Mouse (Mus musculus) monocyte, adult 5-6 weeks (primary cell): Measurements from ENCODE around the gene Tmem258. TPM values are rescaled to one million over a fixed set of nuclear protein-coding genes. Genes with fewer than 3 reads are reported as not detected.
"Not testable (repeated sequence)": the region's sequence is repeated elsewhere in the genome, so short reads cannot be mapped to it uniquely, and the experiment has no call there.

ENCODE experiments used
- ATAC-seq: fragments of 153-309, 156-312 bp; replicated peaks from 2 replicates; pipeline ENCODE4 v1.8.0; 2017; ENCODE audit warnings: mild to moderate bottlenecking; ENCODE audit not compliant: low TSS enrichment, insufficient number of reproducible peaks, severe bottlenecking, poor library complexity, low FRiP score
- total RNA-seq: library from RNA; stranded (forward); fragments of 200-1000, 200-491, 200-594 nt; gene quantifications from 3 replicates; pipeline ENCODE4 v1.2.3, GENCODE M21; 2017

Tmem258 gene
- total RNA-seq: 129 to 133 TPM (median 132 TPM) in 3 replicates

- ATAC-seq: peak; percentile 88
Observed at GRCm38 (mm10) chr19:10203848-10204615, at the start of gene Tmem258, which contains the start of gene Fen1. Tmem258 (plus strand) TSS chr19:10204014. Fen1 (minus strand) TSS chr19:10204169.

- no peak for ATAC-seq
Observed at GRCm38 (mm10) chr19:10157725-10158124, 46.1 kb upstream of the Tmem258 start.

GRCm38 (mm10) chr19:10163896-10164295 is 39.9 kb upstream of the Tmem258 start:
- no peak for ATAC-seq

- not testable (repeated sequence) for ATAC-seq
Observed at GRCm38 (mm10) chr19:10165928-10166327, 37.9 kb upstream of the Tmem258 start.

- ATAC-seq: no peak
Observed at GRCm38 (mm10) chr19:10167112-10167511, 36.7 kb upstream of the Tmem258 start.

- no peak for ATAC-seq
Observed at GRCm38 (mm10) chr19:10167951-10168350, 35.9 kb upstream of the Tmem258 start.

GRCm38 (mm10) chr19:10168441-10168840 is 35.4 kb upstream of the Tmem258 start:
- no peak for ATAC-seq

- ATAC-seq: no peak
Observed at GRCm38 (mm10) chr19:10169179-10169578, 34.6 kb upstream of the Tmem258 start.

- ATAC-seq: not testable (repeated sequence)
Observed at GRCm38 (mm10) chr19:10169692-10170330, 34.0 kb upstream of the Tmem258 start.

- ATAC-seq: no peak
Observed at GRCm38 (mm10) chr19:10170466-10170865, 33.3 kb upstream of the Tmem258 start.

- no peak for ATAC-seq
Observed at GRCm38 (mm10) chr19:10171359-10171758, 32.5 kb upstream of the Tmem258 start.

- ATAC-seq: no peak; the same call in 1 of the 2 replicates
Observed at GRCm38 (mm10) chr19:10171846-10172245, 32.0 kb upstream of the Tmem258 start.

GRCm38 (mm10) chr19:10173116-10173718 is 30.6 kb upstream of the Tmem258 start:
- peak; percentile 47; the same call in 1 of the 2 replicates for ATAC-seq

GRCm38 (mm10) chr19:10173844-10174539 is 29.8 kb upstream of the Tmem258 start:
- peak; percentile 45; the same call in 1 of the 2 replicates for ATAC-seq

- no peak for ATAC-seq
Observed at GRCm38 (mm10) chr19:10174956-10175355, 28.9 kb upstream of the Tmem258 start.

GRCm38 (mm10) chr19:10176477-10176876 is 27.3 kb upstream of the Tmem258 start:
- no peak for ATAC-seq

GRCm38 (mm10) chr19:10176941-10177372 is 26.9 kb upstream of the Tmem258 start:
- no peak for ATAC-seq

- no peak for ATAC-seq
Observed at GRCm38 (mm10) chr19:10181225-10181624, 22.6 kb upstream of the Tmem258 start.

- ATAC-seq: no peak
Observed at GRCm38 (mm10) chr19:10182142-10182541, 21.7 kb upstream of the Tmem258 start.
